Mouse (Mus musculus): ENCODE measurements around the gene Arhgef3.

GRCm38 (mm10) chr14:27390663-27391062 is 276.0 kb downstream of the Arhgef3 start:
- TF ChIP-seq CTCF (IDR thresholded peaks at IDR 0.05; ENCODE audit: low read depth) (no peak), EP300 (IDR thresholded peaks at IDR 0.05; ENCODE audit: low read depth) (no peak)
